Mouse (Mus musculus) right cerebral cortex, adult 18-20 months (tissue): ENCODE measurements at regions not wholly inside any gene's neighbourhood (a gene's known extent, or its start where the extent isn't known, plus 50 kb on each side); places are given as distances from the start of the nearest gene placed in this dataset.

Experiments
- DNase-seq: peaks from one replicate; pipeline ENCODE4 v3.0.0; 2022; ENCODE audit warnings: mixed read lengths

DNA sequence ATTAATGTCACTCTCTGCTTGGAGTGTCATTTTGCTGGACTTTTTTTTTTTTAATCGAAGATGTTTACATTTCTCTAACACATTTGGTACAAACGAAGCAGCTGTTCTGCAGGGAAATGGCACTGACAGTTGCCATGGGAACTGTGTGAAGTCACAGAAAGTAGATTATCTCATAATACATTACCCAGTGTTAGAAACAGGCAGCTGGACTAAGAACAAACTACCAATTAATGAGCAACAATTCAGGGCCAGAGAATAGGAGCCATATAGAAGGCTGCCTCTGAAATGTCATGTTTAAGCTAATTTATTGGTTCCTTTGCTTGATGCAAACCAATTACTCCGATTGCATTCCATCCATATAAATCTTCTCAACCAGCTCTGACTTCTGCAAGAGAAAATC is 159.3 kb upstream of the Large1 start:
- peak; percentile 1 for DNase-seq
